Mouse (Mus musculus): Measurements from ENCODE around the gene Rassf4.
"Not testable (repeated sequence)": the region's sequence is repeated elsewhere in the genome, so short reads cannot be mapped to it uniquely, and the experiment has no call there.

Rassf4 gene

DNA sequence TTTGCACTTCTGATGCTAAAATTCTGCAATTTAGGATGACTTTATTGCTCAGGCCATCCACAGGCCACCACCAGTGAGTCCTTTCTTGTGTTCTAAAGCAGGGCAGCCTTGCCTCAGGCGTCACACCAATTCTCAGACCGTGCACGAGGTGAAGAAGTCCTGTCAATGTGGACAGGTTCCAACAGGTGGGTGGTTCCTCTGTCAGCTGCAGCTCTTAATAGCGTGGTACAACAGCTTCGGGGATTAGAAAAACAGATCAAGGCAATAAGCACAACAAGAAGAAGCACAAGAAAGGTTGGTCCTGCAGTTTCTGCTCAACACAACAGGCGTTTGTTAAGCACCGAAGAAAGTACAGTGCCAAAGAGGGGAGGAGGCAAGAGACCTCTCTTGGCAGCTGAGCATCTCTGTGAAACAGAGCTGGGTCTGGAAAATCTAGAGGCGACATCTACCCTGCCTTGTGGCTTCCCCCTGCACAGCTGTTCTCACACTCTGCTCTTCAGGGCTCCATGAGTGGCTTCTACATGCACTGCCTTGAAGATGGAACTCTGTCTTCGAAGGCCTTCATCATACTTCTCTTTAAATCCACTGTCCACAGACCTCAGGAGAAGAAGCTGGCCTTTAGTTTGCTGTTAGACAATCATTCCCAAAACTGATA, 37.0 kb downstream of the Rassf4 start:
- no peak for DNase-seq (ENCODE audit: low spot score)

DNA sequence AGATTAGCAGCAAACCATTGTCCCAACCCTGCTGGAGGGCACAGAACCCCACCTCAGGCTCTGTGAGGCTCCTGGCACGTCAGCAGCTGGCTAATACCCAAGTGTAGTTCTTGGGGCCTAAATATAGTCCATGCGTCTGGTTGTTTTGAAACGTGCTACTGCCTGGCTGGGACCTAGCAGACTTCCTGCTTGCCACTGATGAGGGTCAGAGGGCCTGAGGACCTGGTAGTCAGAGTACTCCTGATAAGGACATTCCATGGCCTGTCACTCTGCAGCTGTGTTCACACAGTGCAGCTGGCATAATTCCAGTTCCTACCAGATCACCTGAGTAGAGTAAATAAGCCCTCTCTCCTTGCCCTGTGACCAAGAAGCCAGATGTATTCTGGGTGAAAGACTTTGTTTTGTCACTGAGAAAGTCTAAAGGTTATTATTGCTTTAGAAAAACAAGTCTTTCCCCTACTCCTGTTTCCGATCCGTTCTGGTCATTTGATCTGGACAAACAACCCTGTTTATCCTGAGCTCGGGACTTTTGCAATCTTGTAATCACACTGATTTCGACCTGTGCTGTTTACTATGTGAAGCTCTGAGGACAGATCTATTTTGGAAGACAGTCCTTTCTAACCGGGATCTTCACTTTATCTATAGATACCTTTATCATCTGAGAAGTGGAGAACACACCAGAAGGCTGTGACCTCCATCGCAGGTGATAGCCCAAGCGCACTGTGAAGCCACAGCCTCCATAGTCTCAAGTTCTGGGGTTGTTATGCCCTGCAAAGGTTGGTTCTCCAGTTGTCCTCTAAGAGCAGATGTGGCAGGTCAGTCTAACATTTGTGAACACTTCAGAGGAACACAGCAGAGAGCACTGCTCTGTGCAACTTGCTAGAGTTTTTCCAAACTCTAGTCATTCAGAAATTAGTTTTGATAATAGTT, 38.2 kb downstream of the Rassf4 start:
- DNase-seq (ENCODE audit: low spot score) = peak; percentile 46

DNA sequence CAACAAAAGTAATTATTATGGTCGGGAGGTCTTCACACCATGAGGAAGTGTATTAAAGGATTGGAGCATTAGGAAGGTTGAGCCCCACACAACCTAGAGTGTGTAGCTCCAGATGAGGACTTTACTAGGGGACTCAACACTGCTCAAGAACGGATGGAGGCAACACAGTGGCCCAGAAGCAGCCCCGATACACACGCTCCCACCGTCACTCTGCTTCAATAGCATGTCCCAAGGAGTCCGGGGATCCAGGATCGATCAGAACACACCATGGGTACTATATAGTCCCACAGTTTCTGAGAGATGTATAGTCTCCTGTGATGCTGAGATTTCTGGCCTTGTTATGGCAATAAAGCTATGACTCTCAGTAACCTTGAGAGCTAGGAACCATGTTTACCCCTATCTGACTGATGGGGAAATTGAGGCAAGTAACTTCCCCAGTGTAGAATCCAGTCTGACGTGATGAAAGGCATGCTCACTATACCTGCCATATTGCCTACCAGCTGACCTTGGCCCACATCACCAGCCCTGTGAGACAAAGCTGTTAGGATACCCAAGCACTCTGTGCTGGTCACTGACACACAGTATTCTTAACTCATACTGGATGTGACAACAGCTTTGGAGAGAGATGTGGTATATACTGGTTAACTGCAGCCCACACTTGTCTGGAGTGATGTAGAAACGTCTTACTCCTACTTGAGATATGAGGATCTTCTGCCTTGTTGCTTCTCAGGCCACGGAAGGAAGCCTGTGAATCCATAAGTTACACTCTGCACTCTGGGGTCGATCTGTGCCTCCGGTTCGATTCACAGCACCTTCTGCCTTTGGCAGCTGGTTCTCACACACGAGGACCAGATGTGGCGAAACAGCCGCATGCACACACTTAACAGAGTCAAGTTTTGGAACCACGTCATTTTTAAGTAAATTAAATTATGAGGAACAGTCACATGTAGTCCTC, 39.7 kb downstream of the Rassf4 start:
- no peak for DNase-seq (ENCODE audit: low spot score)

DNA sequence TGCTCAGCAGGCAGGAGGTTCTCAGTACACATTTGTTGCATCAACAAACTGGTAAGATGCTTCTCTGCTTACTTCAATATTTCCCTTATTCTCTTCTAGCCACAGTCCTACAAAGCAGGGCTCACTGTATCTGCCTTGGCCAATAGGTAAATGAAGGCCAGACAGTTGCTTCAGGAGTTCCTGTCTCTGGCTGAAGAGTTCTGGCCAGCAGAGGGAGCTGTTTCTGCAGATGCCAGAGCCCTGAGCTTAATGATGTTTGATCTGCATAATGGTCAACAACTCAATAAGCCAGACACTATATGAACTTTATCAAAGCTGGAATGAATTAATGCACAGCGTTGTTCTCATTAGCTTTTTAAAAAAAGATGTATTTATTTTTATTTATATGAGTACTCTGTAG, 41.6 kb downstream of the Rassf4 start:
- peak; percentile 72 for DNase-seq (ENCODE audit: low spot score)

DNA sequence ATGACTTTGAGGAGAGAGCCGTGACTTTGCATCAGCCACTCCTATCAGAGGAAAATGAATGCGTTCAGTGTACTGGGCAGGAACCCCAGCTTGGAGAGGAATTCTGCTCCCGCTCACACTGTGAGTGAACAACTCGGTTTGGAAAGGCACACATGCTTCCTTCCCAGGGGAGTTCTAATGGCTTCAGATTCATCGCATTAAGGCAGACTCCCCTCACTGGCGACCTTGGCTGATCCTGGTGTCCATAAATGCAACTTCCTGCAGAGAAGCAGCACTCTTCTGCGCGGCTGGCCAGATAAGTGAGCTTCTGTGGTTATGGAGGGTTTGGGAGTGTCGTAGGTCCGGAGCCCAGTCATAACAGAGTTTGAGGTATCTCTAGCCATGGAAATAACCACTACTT, 44.0 kb downstream of the Rassf4 start:
- DNase-seq (ENCODE audit: low spot score) = no peak

DNA sequence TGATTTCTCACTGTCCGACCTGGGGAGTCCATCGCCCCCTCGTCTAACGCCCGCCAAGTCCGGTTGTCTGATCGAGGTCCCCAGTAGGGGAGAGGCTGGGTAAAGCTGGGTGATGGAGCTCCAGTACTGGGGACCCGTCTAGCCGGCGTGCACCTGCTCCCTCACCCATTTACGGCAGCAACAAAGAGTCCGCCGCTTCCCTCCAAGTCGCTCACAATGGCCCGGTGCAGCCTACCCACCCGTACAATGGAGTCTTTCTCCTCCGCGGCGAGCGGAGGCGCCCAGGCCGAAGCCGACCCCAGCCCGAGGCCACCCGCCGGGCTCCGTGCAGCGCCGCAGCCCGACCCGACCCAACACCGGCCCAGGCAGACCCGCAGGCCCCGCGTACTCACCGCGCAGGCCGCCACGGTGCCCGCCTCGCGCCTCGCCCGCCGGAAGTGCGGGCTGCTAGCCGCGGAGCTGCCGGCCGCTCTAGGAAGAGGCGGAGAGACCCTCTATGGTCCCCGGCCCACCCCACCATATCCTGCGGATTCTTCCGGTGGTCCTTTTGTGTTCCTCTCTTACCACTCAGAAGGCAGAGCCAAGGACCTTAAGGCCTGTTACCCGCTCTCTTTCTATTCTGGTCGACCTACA, 45.1 kb downstream of the Rassf4 start, which contains the start of gene Zfp422:
TSS of gene Zfp422 (minus strand) at position 461 of the 633 bp plus-strand sequence.
- peak; percentile 83 for DNase-seq (ENCODE audit: low spot score)

DNA sequence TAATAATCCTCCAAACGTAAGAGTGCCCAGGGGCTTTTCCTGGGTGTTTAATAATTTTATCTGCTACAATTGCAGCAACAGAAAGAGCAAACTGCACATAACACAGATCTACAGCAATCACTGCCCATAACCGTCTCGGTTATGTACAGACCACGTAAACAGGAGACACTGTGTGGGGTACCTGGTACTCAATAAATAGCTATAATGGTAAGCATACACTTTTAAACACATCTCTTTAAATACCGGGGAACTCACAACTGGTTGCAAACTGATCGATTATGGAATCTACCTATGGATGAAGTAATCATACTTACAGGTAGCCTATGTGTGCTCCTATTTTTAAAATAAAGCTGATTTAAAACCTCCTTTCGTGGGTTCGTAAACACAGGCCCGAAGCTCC, 45.7 kb downstream of the Rassf4 start:
- no peak for DNase-seq (ENCODE audit: low spot score)

DNA sequence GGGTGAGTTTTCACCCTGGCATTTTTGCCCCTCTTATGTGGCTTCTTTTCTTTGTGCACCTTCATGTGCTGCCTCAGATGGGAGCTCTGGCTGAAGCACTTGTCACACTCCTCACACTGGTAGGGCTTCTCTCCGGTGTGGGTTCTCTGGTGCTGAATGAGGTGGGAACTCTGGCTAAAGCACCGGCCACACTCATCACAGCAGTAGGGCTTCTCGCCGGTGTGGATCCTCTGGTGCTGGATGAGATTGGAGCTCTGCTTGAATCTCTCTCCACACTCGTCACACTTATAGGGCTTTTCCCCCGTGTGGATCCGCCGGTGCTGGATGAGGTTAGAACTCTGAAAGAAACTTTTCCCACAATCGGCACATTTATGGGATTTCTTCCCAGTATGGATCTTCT, 47.3 kb downstream of the Rassf4 start:
- DNase-seq (ENCODE audit: low spot score) = not testable (repeated sequence)

DNA sequence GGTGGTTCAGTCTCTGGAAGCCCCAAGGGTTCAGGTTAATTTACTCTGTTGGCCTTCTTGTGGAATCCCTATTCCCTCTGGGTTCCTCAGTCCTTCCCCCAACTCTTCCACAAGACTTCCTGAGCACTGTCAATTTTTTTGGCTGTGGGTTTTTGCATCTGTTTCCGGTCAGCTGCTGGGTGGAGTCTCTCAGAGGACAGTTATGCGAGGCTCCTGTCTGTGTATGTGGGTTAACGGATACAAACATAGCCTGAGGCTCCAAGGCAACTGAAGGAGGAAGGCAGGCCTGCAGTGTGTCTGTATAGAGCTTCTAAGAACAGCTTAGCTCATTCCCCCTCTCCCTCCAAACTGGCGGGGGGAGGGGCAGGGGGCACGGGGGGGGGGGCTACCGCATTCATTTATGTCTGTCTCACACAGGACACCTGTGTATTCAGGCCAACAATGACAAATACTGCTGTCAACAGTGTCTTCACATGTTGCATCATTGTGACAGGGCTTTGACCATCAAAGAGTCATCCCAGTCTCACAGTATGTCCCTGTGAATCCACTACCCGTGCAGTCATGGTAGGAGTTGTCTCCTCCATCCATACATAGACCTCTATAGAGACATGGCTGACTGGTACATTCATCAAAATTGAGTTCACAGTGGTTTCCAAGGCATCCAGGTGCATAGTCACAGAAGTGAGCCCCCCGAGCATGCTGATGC, 52.3 kb downstream of the Rassf4 start:
- peak; percentile 1 for DNase-seq (ENCODE audit: low spot score)

DNA sequence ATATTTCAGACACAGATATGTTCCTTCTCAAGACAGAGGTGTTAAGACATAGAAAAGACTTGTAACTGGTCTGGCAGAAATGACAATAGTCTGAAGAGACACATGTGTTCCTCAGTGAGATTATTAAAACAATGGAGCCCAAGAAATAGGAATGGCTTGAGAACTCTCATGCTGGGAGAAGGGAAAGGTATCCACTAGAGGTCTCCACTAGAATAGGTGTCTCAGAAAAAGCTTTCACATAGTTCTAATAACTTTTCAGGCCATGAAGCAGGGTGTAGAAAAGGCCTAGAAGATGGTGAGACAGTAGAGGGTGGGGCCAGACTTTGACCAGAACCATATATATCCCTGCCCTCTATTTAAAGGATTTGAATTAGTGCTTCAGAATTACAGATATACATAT, 55.7 kb downstream of the Rassf4 start:
- DNase-seq (ENCODE audit: low spot score) = no peak

DNA sequence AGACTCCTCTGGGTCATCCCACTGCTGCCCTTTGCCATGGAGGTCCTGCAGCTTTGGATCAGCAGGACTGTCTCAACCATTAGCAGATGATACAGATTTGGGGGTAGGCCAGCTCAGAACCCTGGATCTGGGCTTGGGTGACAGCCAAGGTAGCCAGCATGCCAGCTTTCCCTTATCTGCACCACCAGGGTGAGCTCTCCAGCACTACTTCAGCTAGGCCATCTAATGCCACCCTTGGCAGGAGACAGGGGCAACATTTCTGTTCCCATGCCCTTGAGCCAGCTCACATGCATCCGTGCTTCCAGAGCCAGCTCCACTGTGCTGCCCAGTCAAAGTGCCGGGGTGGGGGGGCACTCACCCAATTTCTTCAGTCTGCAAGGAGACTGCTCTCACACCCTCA, 58.0 kb downstream of the Rassf4 start:
- no peak for DNase-seq (ENCODE audit: low spot score)

DNA sequence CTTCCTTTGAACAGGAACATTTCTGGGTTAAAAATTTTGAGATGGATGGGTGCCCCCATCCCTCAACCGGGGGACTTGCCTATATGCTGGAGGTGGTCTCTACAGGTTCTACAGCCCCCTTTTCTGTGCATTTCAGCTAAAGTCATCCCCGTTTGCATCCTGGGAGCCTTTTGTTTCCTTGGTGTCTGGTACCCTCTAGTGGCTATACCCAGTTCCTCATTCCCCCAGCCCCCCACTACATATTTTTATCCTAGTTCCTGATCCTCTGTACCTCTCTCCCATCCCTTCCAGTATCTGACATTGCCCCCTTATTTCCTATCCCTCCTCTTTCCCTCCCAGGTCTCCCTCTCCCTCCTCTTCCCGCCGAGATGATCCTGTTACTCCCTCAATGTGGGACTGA, 66.5 kb downstream of the Rassf4 start:
- no peak for DNase-seq (ENCODE audit: low spot score)

DNA sequence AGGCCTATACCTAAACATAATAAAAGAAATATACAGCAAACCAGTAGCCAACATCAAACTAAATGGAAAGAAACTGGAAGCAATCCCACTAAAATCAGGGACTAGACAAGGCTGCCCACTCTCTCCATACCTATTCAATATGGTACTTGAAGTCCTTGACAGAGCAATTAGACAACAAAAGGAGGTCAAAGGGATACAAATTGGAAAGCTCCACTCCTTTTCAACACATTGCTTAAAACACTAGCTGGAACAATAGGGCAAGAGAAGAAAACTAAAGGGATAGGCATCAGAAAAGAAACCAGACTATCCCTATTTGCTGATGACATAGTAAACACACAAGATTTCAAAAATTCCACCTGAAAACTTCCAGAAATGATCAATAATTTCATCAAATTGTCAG, 72.8 kb downstream of the Rassf4 start:
- DNase-seq (ENCODE audit: low spot score) = not testable (repeated sequence)

DNA sequence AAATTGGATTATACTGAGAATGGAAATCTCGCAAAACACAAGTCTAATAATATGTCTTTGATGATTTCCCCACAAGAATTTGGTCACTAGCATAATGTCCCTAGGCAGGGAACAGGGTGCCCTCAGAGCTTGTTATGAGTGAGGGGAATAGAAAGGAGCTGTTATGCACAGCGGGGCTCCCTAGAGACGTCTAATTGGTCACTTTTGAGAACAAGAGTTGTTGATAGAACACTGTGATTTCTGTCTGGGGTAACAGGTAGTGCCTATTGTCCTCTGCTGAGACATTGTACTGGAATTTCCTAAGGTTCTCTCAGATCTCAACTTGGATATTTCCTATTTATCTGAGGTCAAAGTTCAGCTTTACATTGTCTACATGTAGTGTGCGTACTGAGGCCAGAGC, 89.7 kb downstream of the Rassf4 start, which contains the start of gene Olfr215:
TSS of gene Olfr215 (minus strand) at position 101 of the 400 bp plus-strand sequence.
- DNase-seq (ENCODE audit: low spot score) = no peak
